Mouse (Mus musculus) small intestine, adult 2 months (tissue): ENCODE data around the gene Myo18a.

Experiments used
- CTCF ChIP-seq: fragments of 200-500 bp; IDR thresholded peaks from 2 replicates; pipeline ENCODE4 v1.5.1; 2012; ENCODE audit warnings: low read depth, mild to moderate bottlenecking, control low read depth, inconsistent platforms, low read length, moderate library complexity, mixed read lengths; ENCODE audit not compliant: insufficient replicate concordance, insufficient read length; ENCODE audit errors: extremely low read depth
- POLR2A ChIP-seq: fragments of 200-500 bp; IDR thresholded peaks from 2 replicates; pipeline ENCODE4 v1.6.1; 2012; ENCODE audit warnings: low read depth, mild to moderate bottlenecking, control low read depth, inconsistent platforms, low read length, moderate library complexity

DNA sequence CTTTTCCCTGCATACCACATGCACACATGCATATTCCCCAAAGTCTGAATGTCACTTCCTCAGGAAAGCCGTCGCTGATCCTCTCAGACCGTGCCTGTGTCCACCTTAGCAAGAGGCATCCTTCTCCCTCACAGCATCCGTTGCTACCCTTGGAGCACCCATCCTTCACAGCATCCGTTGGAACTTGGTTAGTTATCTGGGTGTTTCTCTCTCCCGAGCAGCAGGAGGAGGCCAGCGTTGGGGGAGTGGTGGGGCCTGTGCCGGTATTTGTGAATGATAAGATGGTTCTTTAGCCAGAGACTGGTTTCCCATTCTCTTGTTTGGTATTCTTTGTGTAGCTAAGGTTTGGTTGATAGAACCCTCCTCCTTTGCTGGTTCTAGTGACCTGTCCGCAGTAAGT is 21.8 kb downstream of the Myo18a start:
- TF ChIP-seq CTCF (no peak), POLR2A (no peak)
